Mouse (Mus musculus) midbrain, postnatal 0 days (tissue): ENCODE data around the gene Ptchd3. TPM values are rescaled to one million over a fixed set of nuclear protein-coding genes. Genes with fewer than 3 reads are reported as not detected.

Experiments
- ATAC-seq: fragments of 200-750 bp; cut with Nextera tagmentation; 2 replicates; pipeline ENCODE4 v1.8.0; 2017; ENCODE audit warnings: moderate number of reproducible peaks, mild to moderate bottlenecking, moderate TSS enrichment, moderate library complexity; ENCODE audit not compliant: low FRiP score
- DNase-seq: peaks from one replicate; pipeline ENCODE4 v3.0.0-alpha.2; 2015; ENCODE audit warnings: low spot score
- H3K27ac ChIP-seq: fragments of 300-500 bp; sonication (generic); 2 replicates; pipeline ENCODE4 v1.5.1; 2014; ENCODE audit warnings: low read depth, mild to moderate bottlenecking, low read length, mixed read lengths
- H3K27me3 ChIP-seq: fragments of 300-500 bp; sonication (generic); 2 replicates; pipeline ENCODE4 v1.6.1; 2014; ENCODE audit warnings: low read length, control low read depth, mixed read lengths; ENCODE audit not compliant: insufficient read depth
- H3K36me3 ChIP-seq: fragments of 300-500 bp; sonication (generic); 2 replicates; pipeline ENCODE4 v1.6.1; 2014; ENCODE audit warnings: low read length, control low read depth, mixed read lengths; ENCODE audit not compliant: insufficient read depth
- H3K4me1 ChIP-seq: fragments of 300-500 bp; sonication (generic); 2 replicates; pipeline ENCODE4 v1.6.1; 2014; ENCODE audit warnings: mild to moderate bottlenecking, control low read depth, antibody characterized with exemption, low read length, mixed read lengths; ENCODE audit not compliant: insufficient read depth
- H3K4me2 ChIP-seq: fragments of 300-500 bp; sonication (generic); 2 replicates; pipeline ENCODE4 v1.6.1; 2014; ENCODE audit warnings: low read depth, mild to moderate bottlenecking, low read length, mixed read lengths; ENCODE audit not compliant: poor library complexity, severe bottlenecking
- H3K4me3 ChIP-seq: fragments of 300-500 bp; sonication (generic); 2 replicates; pipeline ENCODE4 v1.5.1; 2014; ENCODE audit warnings: low read depth, mild to moderate bottlenecking, low read length, moderate library complexity
- H3K9ac ChIP-seq: fragments of 300-500 bp; sonication (generic); replicated peaks from 2 replicates; pipeline ENCODE4 v1.6.1; 2014; ENCODE audit warnings: mild to moderate bottlenecking, low read length, moderate library complexity, mixed read lengths; ENCODE audit not compliant: poor library complexity, severe bottlenecking
- H3K9me3 ChIP-seq: fragments of 300-500 bp; sonication (generic); 2 replicates; pipeline ENCODE4 v1.6.1; 2016; ENCODE audit warnings: low read length, control low read depth
- CTCF ChIP-seq: IDR thresholded peaks from 2 replicates; pipeline ENCODE4 v1.5.1; 2016; ENCODE audit warnings: antibody characterized with exemption, mild to moderate bottlenecking
- WGBS: fragments of 180-500 bp; shearing (Covaris S2); extraction: QIAGEN DNeasy Blood & Tissue Kit; methylation state at CpG from one replicate; pipeline ENCODE4 v1.1.7; 2014; 5-methylcytosine and 5-hydroxymethylcytosine counted together
- polyA plus RNA-seq: library from polyadenylated mRNA; unstranded; fragments of >200 nt; fragmentation: Nextera tagmentation; extraction: Ambion mirVana; gene quantifications from 2 replicates; pipeline ENCODE4 v1.2.1, GENCODE M21; 2015
- total RNA-seq: library from RNA; depleted of rRNA; stranded (reverse); fragments of >200 nt; gene quantifications from 2 replicates; pipeline ENCODE4 v1.2.3, GENCODE M21; 2014

The Ptchd3 gene
- total and polyA plus RNA-seq, 2 experiments from 2014 or later, result 0.11 TPM; not detected in 1

DNA sequence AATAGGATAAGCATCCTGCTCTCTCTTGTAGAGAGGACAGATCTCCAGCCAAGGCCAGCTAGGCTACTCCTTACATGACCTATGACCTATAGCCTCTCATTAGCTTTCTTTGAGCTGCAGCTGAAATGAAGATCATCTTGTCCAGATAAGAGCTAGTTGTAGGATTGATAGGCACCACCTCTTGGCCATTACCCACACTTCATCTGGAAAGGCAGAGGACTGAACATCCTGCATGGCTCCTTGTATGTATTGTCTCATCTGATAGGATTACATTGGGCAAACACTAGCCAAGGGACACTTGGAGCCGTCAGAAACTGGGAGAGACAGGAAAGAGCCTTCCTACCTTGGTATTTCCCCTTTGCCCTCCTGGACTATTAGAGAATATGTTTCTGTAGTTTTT lies 38.1 kb upstream of the Ptchd3 start:
- no peak overlapping the region for H3K27ac ChIP-seq
- no peak overlapping the region for H3K4me3 ChIP-seq
- H3K9ac ChIP-seq, result no peak overlapping the region
- no peaks in the 10 kb centered on the region for H3K27me3 ChIP-seq
- H3K4me1 ChIP-seq, result no peaks in the 10 kb centered on the region
- 53% methylated on average over 1 of the region's 1 CpGs for WGBS
- no peak for TF ChIP-seq CTCF
- H3K9me3 ChIP-seq, result no peaks in the 10 kb centered on the region
- H3K36me3 ChIP-seq, result no peaks in the 10 kb centered on the region
- no peak for DNase-seq
- no peak overlapping the region for H3K4me2 ChIP-seq
- no peak for ATAC-seq

DNA sequence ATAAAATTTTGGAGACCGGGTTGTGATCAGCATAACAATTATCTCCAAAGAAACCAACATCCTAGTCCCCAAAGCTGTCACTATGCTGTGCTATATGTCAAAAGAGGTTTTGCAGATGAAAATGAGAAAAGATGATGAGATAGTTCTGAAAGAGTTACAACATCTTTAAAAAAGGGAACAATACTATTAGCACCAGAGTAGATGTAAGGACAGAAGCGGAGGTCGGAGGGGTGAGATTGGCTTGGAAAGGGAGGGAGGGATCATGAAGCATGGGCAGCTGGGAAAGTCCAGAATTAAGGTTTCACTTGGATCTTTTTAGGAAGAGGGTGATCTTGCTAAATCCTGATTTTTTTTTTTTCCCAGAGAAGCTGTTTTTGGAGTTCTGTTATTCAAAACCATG lies 36.5 kb upstream of the Ptchd3 start:
- H3K9me3 ChIP-seq, result no peaks in the 10 kb centered on the region
- H3K4me2 ChIP-seq, result no peak overlapping the region
- no peaks in the 10 kb centered on the region for H3K4me1 ChIP-seq
- TF ChIP-seq CTCF, result no peak
- no peak overlapping the region for H3K4me3 ChIP-seq
- no peak overlapping the region for H3K9ac ChIP-seq
- no peaks in the 10 kb centered on the region for H3K27me3 ChIP-seq
- no peaks in the 10 kb centered on the region for H3K36me3 ChIP-seq
- DNase-seq (no peak), ATAC-seq (no peak)
- WGBS, result 91% methylated on average over 3 of the region's 3 CpGs
- H3K27ac ChIP-seq, result no peak overlapping the region

DNA sequence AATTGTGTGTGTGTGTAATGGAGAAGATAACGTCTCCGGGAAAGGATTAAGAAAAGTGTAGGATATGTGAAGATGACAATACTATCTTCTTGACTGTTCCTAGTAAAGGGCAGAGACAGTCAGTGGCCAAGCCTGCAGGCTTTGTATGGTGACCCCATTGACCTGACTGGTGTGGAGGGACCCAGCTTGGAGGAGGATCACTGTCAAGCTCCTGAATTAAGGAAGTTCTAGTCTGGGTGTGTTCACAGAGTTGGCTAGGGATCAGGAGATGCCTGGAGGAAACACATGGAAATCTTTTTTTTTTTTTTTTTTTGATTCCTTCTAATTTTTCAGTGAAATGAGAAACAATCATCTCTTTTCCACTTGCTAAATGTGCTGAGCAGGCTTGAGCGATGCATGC lies 35.9 kb upstream of the Ptchd3 start:
- no peak for DNase-seq
- TF ChIP-seq CTCF, result no peak
- H3K36me3 ChIP-seq, result no peaks in the 10 kb centered on the region
- no peak overlapping the region for H3K4me3 ChIP-seq
- WGBS, result 88% methylated on average over 3 of the region's 3 CpGs
- H3K9ac ChIP-seq, result no peak overlapping the region
- no peak overlapping the region for H3K27ac ChIP-seq
- no peaks in the 10 kb centered on the region for H3K27me3 ChIP-seq
- H3K4me1 ChIP-seq, result no peaks in the 10 kb centered on the region
- ATAC-seq, result no peak
- no peaks in the 10 kb centered on the region for H3K9me3 ChIP-seq
- H3K4me2 ChIP-seq, result no peak overlapping the region

DNA sequence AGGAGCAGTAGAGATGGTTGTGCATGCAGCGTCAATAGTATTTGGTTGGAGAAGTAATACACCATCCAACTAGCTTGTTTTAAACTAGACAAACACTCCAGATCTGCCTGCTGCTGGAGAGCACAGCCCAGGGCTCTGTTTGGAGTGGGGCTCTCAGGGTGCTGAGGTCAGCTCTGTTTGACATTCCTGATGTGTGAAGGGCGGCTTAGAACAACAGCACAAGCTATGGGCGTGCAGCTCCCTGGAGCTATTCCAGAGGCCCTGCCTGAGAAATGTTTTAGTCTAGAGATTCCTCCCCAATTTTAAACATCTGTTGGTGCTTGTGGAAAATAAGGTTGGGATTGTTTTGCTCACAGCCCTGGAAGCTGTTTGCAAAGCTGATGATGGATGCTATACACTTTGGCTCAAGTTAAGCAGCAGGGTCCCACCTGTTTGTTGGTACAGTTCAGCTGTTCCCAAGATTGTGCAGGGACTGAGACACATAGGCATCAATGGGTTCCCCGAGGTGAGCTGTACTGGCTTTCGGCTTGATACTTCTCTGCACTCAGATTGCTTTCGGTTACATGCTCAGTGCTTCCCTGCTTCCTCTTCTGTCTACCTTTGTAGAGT lies 35.4 kb upstream of the Ptchd3 start:
- H3K4me3 ChIP-seq, result no peak overlapping the region
- WGBS, result 79% methylated on average over 6 of the region's 6 CpGs
- no peak overlapping the region for H3K4me2 ChIP-seq
- no peak overlapping the region for H3K9ac ChIP-seq
- DNase-seq (no peak), ATAC-seq (no peak)
- no peak for TF ChIP-seq CTCF
- H3K27ac ChIP-seq, result no peak overlapping the region
- H3K4me1 ChIP-seq, result no peaks in the 10 kb centered on the region
- H3K27me3 ChIP-seq, result no peaks in the 10 kb centered on the region
- no peaks in the 10 kb centered on the region for H3K9me3 ChIP-seq
- no peaks in the 10 kb centered on the region for H3K36me3 ChIP-seq

DNA sequence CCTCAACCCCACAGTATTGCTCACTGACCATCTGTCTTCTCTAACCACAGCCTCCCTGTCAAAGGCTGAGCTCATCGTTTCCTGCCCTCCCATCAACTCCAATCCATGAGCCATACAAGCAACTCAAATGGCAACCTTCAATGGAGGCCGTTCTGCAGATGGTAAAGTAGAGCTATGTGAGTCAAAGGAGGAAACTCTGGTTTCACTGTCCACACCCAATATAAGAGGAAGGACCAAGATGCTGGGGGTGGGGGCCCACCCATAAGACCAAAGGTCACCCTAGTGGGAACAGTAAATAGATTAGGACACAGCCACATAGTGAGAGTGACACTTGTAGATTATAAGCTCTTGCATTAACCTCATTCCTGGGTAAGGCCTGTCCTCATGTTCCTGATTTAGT lies 34.1 kb upstream of the Ptchd3 start:
- Histone ChIP-seq H3K9me3 (no peaks in the 10 kb centered on the region), H3K27ac (no peak overlapping the region), H3K9ac (no peak overlapping the region), H3K27me3 (no peaks in the 10 kb centered on the region), H3K36me3 (no peaks in the 10 kb centered on the region), H3K4me2 (no peak overlapping the region), H3K4me3 (no peak overlapping the region), H3K4me1 (no peaks in the 10 kb centered on the region)
- no peak for ATAC-seq
- 96% methylated on average over 2 of the region's 2 CpGs for WGBS
- DNase-seq, result no peak
- TF ChIP-seq CTCF, result no peak

DNA sequence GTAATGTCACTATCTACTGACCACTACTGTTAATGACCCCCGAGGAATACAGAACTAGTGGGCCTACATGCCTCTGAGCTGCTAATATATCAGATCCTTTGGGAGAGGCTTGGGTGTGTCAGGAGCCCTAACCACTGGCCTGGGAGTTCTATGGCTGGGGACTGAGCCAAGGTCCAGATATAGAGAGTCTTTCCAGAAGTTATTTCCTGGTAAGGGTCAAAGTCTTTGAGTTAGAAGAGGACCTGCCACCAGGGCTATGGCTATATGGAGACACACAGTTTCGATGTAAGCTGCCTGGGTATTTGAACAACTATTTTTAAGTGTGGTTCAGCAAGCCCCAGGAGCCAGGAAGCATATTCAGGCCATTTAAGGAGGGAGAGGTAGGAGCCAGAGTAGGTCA lies 31.5 kb upstream of the Ptchd3 start:
- no peak for TF ChIP-seq CTCF
- WGBS, result 87% methylated on average over 2 of the region's 2 CpGs

More for the DNA sequence above, 31.5 kb upstream of the Ptchd3 start:
- ATAC-seq, result no peak
- Histone ChIP-seq H3K9me3 (no peaks in the 10 kb centered on the region), H3K27me3 (no peaks in the 10 kb centered on the region), H3K4me1 (no peaks in the 10 kb centered on the region), H3K36me3 (no peaks in the 10 kb centered on the region), H3K4me2 (no peak overlapping the region), H3K9ac (no peak overlapping the region), H3K4me3 (no peak overlapping the region), H3K27ac (no peak overlapping the region)
- DNase-seq, result no peak
